Mouse (Mus musculus): ENCODE data around the gene Tollip.

- no peak for TF ChIP-seq POLR2A (IDR thresholded peaks at IDR 0.05; ENCODE audit: control insufficient read depth, low read depth, low read length)
- no peak for TF ChIP-seq CTCF (IDR thresholded peaks at IDR 0.05; ENCODE audit: control insufficient read depth, insufficient read depth, insufficient replicate concordance, low read depth, low read length)
Measured at GRCm38 (mm10) chr7:141962521-141962920, 44.2 kb upstream of the Tollip start.
